Mouse (Mus musculus) heart, adult 2 months (tissue): ENCODE data around the gene Gtf2h5.

Experiments used
- CTCF ChIP-seq: fragments of 200-600 bp; IDR thresholded peaks from 2 replicates; pipeline ENCODE4 v1.8.1; 2022; ENCODE audit warnings: antibody characterized with exemption, mild to moderate bottlenecking, moderate library complexity
- EP300 ChIP-seq: fragments of 200-500 bp; IDR thresholded peaks from 2 replicates; pipeline ENCODE4 v1.6.1; 2011; ENCODE audit warnings: low read depth, low read length, control low read depth; ENCODE audit not compliant: insufficient read depth
- POLR2A ChIP-seq: fragments of 200-500 bp; IDR thresholded peaks from 2 replicates; pipeline ENCODE4 v1.6.1; 2011; ENCODE audit warnings: mild to moderate bottlenecking, low read depth, low read length, control low read depth; ENCODE audit not compliant: insufficient read depth

DNA sequence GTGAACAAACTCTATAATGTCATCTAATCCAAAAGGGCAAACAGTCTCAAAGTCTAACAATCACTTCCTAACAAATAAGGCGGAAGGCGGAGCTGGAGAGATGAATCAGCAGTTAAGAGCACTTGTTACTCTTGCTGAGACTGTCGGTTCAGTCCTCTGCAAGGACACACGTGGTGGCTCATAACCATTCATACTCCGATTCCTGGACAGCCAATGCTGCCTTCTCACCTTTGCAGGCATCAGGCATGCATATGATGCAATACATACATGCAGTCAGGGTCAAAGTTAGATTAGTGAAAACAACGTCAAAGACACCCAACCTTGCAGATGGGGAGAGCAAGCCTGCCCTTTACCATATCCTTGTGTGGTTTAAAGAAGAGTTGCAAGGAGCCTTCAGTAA lies 12.0 kb downstream of the Gtf2h5 start:
- TF ChIP-seq CTCF (no peak), POLR2A (no peak), EP300 (no peak)
